Mouse (Mus musculus) thymus, postnatal 4 days (tissue): Measurements from ENCODE around the gene Ermn.

Experiments used
- DNase-seq: peaks from one replicate; pipeline ENCODE4 v3.0.0; 2021

The Ermn gene

DNA sequence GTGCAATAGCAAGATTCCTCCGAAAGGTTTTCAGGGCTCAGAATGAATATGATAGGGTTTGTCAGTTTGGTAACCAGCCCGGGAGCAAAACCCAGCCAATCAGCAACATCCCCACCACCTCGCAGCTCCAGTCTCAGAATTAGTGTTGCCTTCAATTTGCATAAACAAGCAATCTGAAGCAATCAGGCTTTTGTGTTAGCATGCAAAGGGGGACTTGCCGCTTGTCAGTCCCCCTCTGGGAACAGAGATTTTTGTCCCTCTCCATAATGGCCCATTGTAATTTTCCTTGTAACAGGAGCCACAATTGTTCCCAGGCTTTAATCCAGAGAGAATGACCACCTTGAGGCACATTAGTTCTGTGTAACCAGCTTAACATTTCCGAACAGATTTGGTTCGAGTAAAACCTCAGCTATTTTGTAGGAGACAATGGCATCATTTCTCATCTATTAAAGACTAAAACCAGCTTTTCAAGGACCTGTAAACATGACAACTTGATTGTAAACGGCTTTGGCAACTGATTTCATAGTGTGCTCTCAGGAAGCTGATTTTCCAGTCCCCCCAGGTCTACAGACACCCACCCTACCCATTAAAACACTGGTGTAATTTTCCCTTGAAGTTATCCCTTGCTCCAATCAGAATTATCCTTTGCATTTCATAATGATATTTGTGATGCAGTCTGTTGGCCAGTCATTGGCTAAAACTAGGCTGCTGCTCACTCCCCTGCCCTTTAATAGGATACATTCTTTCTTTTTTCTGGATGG, at the start of gene Ermn:
TSS of gene Ermn (minus strand) at position 44 of the 761 bp plus-strand sequence.
- DNase-seq: no peak

- no peak for DNase-seq
These were observed 42.2 kb upstream of the Ermn start for GRCm38 (mm10) chr2:58094818-58095217.

DNA sequence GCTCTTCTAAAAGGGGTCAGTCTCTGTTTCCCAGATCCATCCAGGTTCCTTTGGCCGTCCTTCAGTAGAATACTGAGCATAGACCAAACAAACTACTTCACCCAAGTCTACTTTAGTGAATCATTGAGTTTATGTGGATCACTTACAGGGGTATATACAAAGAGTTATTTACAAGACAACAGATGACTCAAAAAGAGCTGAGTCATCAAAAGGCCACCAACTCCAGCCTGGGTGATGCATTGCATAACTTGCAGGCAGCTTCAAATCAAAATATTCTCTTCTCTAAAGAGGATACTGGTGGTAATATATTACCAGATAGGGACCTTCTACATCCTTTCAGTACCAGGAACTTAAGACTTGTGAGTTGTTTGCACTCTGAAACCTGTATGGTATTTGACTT, 33.8 kb upstream of the Ermn start:
- no peak for DNase-seq

- no peak for DNase-seq
These were observed 27.2 kb upstream of the Ermn start for GRCm38 (mm10) chr2:58079849-58080248.

GRCm38 (mm10) chr2:58055383-58055782, 2.7 kb upstream of the Ermn start:
- DNase-seq: peak; percentile 72

DNA sequence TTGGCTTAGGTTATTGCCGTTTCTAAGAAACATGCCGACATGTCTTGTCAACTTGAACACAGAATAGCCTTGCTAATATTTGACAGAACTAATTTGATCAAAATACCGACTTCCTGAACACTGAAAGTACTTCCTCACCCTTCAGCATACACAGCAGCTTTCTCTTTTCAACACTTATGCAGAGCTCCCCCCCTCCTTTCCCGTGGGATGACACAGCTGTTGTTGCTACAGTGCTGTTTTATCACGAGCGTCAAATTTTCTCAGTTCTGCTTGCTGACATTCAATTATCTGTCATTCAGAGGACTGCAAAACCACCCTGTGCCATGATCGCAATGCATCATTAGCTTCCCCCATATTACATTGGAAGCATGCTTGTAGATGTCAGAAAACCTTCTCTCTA, 10.8 kb downstream of the Ermn start:
- no peak for DNase-seq

- DNase-seq: no peak
These were observed 15.7 kb downstream of the Ermn start for GRCm38 (mm10) chr2:58036926-58037325.

GRCm38 (mm10) chr2:58035635-58036034, 17.0 kb downstream of the Ermn start:
- no peak for DNase-seq

DNA sequence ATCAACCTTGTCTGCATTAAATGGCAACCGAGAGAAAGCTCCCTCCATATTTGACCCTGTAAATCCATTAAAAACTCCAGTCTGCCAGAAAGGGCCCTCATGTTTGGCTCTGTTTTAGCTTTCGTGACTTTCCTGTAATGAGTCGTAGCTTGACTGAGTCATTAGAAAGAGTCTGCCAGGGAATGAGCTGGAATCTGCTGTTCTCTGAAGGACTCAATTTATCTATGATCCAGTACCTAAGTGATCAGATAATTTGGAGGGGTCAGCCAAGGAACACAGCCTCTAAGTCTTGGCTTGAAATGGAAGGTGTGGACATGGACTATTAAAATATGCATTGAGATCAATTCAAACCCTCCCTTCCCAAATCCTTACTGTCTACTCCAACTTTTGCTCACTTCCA, 21.2 kb downstream of the Ermn start:
- no peak for DNase-seq

DNA sequence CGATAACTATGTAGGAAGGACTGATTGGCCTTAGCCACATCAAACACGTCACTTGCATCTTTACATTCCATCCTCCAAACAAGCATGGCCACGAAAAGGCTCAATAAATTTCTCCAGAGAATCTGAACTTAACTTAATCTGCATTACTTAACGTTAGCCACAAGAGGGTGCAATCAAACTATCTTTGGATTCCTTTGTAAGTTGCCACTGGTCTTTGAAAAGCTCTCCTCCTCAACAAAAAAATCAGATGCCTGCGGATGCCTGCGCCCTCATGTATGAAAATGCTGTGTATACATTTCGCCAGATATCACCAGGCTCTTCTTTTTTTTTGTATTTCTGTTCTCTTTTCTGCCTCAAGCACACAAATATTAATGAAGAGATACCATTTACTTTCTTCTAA, 23.3 kb downstream of the Ermn start:
- no peak for DNase-seq

- DNase-seq: no peak
These were observed 25.9 kb downstream of the Ermn start for GRCm38 (mm10) chr2:58026740-58027139.

DNA sequence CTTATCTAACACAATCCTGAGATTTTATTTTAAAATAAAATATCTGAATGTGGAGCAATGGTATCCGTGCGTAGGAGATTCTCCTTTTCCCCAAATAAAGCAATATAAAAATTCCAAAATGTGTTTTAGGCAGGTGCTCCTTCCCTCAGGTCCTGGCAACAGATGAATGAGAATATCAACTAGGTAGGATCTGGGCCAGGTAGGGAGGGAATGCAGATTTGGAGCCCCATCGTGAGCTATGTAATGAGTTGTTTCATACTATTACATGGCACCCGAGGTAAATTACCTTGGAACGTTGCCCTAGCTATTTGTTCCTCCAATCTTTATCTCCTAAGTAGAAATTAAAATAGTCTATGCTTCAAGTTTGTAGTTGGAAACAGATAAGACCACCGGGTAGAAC, 29.1 kb downstream of the Ermn start:
- no peak for DNase-seq

GRCm38 (mm10) chr2:58007081-58007480, 45.6 kb downstream of the Ermn start:
- DNase-seq: no peak

DNA sequence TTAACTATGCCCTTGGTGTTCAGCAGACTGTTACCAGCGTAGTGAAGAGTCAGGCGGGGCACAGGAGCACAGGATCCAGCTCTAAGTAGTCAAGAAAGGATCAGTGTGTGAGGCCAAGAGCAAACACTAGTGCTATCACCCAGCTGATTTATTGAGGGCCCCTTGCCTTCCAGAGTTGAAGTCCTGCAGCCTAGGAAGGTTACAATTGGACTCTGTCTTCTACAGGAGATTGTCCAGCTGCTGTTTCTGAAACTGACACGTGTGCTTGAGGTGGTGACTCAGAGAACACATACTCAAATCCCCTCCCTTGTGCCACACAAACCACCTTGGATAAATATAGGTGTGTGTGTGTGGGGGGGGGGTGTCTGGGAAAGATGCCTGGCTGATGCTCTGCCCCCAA, 51.2 kb downstream of the Ermn start:
- no peak for DNase-seq

DNA sequence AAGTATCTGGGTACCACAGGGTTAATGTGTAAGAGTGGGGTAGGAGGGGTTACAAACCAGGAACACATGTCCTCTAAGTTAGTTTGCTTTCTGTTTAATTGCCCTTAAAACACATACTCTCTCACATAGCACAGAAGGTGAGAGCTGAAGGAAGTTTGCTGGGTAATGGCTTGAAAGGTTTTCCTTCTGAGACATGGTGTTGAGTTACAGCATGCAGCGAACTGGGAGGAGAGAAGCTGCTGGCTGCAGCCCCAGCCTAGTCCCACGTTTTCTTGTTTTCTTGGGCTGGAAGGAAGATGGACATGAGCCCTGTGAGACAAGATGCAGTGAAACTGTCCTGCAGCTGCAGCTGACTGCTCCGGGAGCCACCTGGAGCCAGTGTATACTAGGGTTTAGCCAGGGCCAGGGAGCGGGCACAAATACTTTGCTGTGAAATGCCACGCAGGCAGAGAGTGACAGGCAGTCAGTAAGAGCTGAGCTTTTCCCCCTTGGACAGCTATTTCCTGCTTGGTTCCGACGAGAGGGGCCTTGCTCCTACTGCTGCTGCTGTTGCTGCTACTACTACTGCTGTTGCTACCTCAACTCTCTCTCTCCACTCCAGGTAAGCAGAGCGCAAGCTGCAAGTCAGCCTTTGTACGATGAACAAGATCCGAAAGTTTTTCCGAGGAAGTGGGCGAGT, 54.8 kb downstream of the Ermn start, which contains the start of gene Galnt5:
TSS of gene Galnt5 (plus strand) at position 133 of the 679 bp plus-strand sequence.
- DNase-seq: no peak
